Mouse (Mus musculus) MEL (cell line): Measurements from ENCODE around the gene Uba1. TPM values are rescaled to one million over a fixed set of nuclear protein-coding genes. Genes with fewer than 3 reads are reported as not detected.
A peak's percentile ranks its signal among the peaks of the same experiment; 100 is the strongest.

ENCODE experiments used
- DNase-seq: peaks from one replicate; pipeline ENCODE4 v3.0.0; 2011; ENCODE audit warnings: low read depth, low spot score
- H3K27ac ChIP-seq: 2 replicates; pipeline ENCODE4 v1.5.1; 2012; ENCODE audit warnings: low read depth, mild to moderate bottlenecking, control low read depth, low read length, moderate library complexity; ENCODE audit not compliant: control insufficient read depth
- H3K27me3 ChIP-seq, 2 experiments: fragments of 150-350 bp in 1 of 2; sonication (generic) in 1 of 2; 2 replicates each; pipeline ENCODE4 v1.6.1; 2012; ENCODE audit warnings: low read length in 2 of 2, mild to moderate bottlenecking in 2 of 2, improper control_type of control experiment in 1 of 2, moderate library complexity in 1 of 2; ENCODE audit not compliant: insufficient read depth in 2 of 2, control insufficient read depth in 1 of 2
- H3K36me3 ChIP-seq, 2 experiments: 2 replicates each; pipeline ENCODE4 v1.6.1; 2012 to 2014; ENCODE audit warnings: low read length in 2 of 2, improper control_type of control experiment in 1 of 2, inconsistent platforms in 1 of 2, mild to moderate bottlenecking in 1 of 2; ENCODE audit not compliant: insufficient read depth in 2 of 2, control insufficient read depth in 1 of 2
- H3K4me1 ChIP-seq, 2 experiments: fragments of 150-350 bp in 1 of 2; sonication (generic) in 1 of 2; 2 replicates each; pipeline ENCODE4 v1.6.1; 2012; ENCODE audit warnings: low read length in 2 of 2, improper control_type of control experiment in 1 of 2, mild to moderate bottlenecking in 1 of 2; ENCODE audit not compliant: insufficient read depth in 2 of 2, control insufficient read depth in 1 of 2
- H3K4me3 ChIP-seq, 2 experiments: fragments of 150-350 bp in 1 of 2; sonication (generic) in 1 of 2; 2 replicates each; pipeline ENCODE4 v1.5.1; 2012; ENCODE audit warnings: low read depth in 2 of 2, low read length in 2 of 2, mild to moderate bottlenecking in 2 of 2, moderate library complexity in 2 of 2, control low read depth in 1 of 2, improper control_type of control experiment in 1 of 2; ENCODE audit not compliant: control insufficient read depth in 1 of 2, insufficient read depth in 1 of 2
- H3K79me2 ChIP-seq: 2 replicates; pipeline ENCODE4 v1.6.1; 2012; ENCODE audit warnings: mild to moderate bottlenecking, low read length, moderate library complexity; ENCODE audit not compliant: control insufficient read depth, poor library complexity, insufficient read depth
- H3K9ac ChIP-seq: 2 replicates; pipeline ENCODE4 v1.6.1; 2012; ENCODE audit warnings: low read depth, mild to moderate bottlenecking, control low read depth, low read length, moderate library complexity; ENCODE audit not compliant: control insufficient read depth, poor library complexity, severe bottlenecking
- H3K9me3 ChIP-seq: fragments of 150-350 bp; sonication (generic); replicated peaks from 2 replicates; pipeline ENCODE4 v1.6.1; 2012; ENCODE audit warnings: mild to moderate bottlenecking, low read length, improper control_type of control experiment, moderate library complexity; ENCODE audit not compliant: insufficient read depth
- CHD1 ChIP-seq: IDR thresholded peaks from 2 replicates; pipeline ENCODE4 v1.6.1; 2012; ENCODE audit warnings: low read depth, mild to moderate bottlenecking, inconsistent platforms, low read length, improper control_type of control experiment
- CTCF ChIP-seq, 3 experiments: IDR thresholded peaks in 2 of 3; conservative IDR thresholded peaks in 1 of 3; 2 replicates each; pipeline ENCODE4 v1.5.1; 2011 to 2012; ENCODE audit warnings: low read length in 3 of 3, low read depth in 2 of 3, mild to moderate bottlenecking in 2 of 3, improper control_type of control experiment in 1 of 3, inconsistent platforms in 1 of 3, mixed read lengths in 1 of 3, moderate library complexity in 1 of 3; ENCODE audit not compliant: control insufficient read depth in 1 of 3, insufficient read depth in 1 of 3, poor library complexity in 1 of 3, severe bottlenecking in 1 of 3
- ELF1 ChIP-seq: IDR thresholded peaks from 2 replicates; pipeline ENCODE4 v1.6.1; 2014; ENCODE audit warnings: low read depth, mild to moderate bottlenecking, inconsistent platforms, low read length, improper control_type of control experiment, moderate library complexity
- EP300 ChIP-seq, 2 experiments: IDR thresholded peaks; 2 replicates each; pipeline ENCODE4 v1.6.1; 2011; ENCODE audit warnings: improper control_type of control experiment in 2 of 2, low read length in 2 of 2, low read depth in 1 of 2, mild to moderate bottlenecking in 1 of 2
- GATA1 ChIP-seq: IDR thresholded peaks from 2 replicates; pipeline ENCODE4 v1.6.1; 2011; ENCODE audit warnings: low read depth, low read length, improper control_type of control experiment
- HCFC1 ChIP-seq: IDR thresholded peaks from 2 replicates; pipeline ENCODE4 v1.6.1; 2012; ENCODE audit warnings: low read depth, mild to moderate bottlenecking, inconsistent platforms, low read length, improper control_type of control experiment, moderate library complexity
- KAT2A ChIP-seq: conservative IDR thresholded peaks from 2 replicates; pipeline ENCODE4 v1.6.1; 2012; ENCODE audit warnings: low read depth, low read length, improper control_type of control experiment, inconsistent platforms
- MAFK ChIP-seq: IDR thresholded peaks from 2 replicates; pipeline ENCODE4 v1.6.1; 2011; ENCODE audit warnings: low read depth, mild to moderate bottlenecking, low read length, improper control_type of control experiment, borderline replicate concordance
- MAZ ChIP-seq: IDR thresholded peaks from 2 replicates; pipeline ENCODE4 v1.6.1; 2012; ENCODE audit warnings: low read depth, mild to moderate bottlenecking, inconsistent platforms, low read length, improper control_type of control experiment
- MEF2A ChIP-seq: IDR thresholded peaks from 2 replicates; pipeline ENCODE4 v1.6.1; 2014; ENCODE audit warnings: low read depth, mild to moderate bottlenecking, inconsistent platforms, low read length, improper control_type of control experiment; ENCODE audit not compliant: poor library complexity, insufficient replicate concordance, severe bottlenecking; ENCODE audit errors: extremely low read depth
- MYC ChIP-seq: IDR thresholded peaks from 2 replicates; pipeline ENCODE4 v1.6.1; 2011; ENCODE audit warnings: low read depth, mild to moderate bottlenecking, low read length, improper control_type of control experiment, moderate library complexity
- NRF1 ChIP-seq: IDR thresholded peaks from 2 replicates; pipeline ENCODE4 v1.6.1; 2014; ENCODE audit warnings: low read depth, mild to moderate bottlenecking, inconsistent platforms, low read length, improper control_type of control experiment, moderate library complexity; ENCODE audit not compliant: poor library complexity, insufficient read depth, severe bottlenecking
- POLR2AphosphoS5 ChIP-seq: IDR thresholded peaks from 2 replicates; pipeline ENCODE4 v1.6.1; 2012; ENCODE audit warnings: low read depth, borderline replicate concordance, mild to moderate bottlenecking, inconsistent platforms, low read length, moderate library complexity, mixed read lengths
- RCOR1 ChIP-seq: IDR thresholded peaks from 2 replicates; pipeline ENCODE4 v1.6.1; 2012; ENCODE audit warnings: low read depth, mild to moderate bottlenecking, inconsistent platforms, low read length, improper control_type of control experiment
- SIN3A ChIP-seq: IDR thresholded peaks from 2 replicates; pipeline ENCODE4 v1.6.1; 2012; ENCODE audit warnings: low read length, improper control_type of control experiment, inconsistent platforms
- TAL1 ChIP-seq: IDR thresholded peaks from 2 replicates; pipeline ENCODE4 v1.6.1; 2012; ENCODE audit warnings: mild to moderate bottlenecking, inconsistent platforms, low read length, moderate library complexity, mixed read lengths
- TCF12 ChIP-seq: IDR thresholded peaks from 2 replicates; pipeline ENCODE4 v1.6.1; 2014; ENCODE audit warnings: low read depth, mild to moderate bottlenecking, inconsistent platforms, low read length, improper control_type of control experiment, moderate library complexity
- UBTF ChIP-seq: IDR thresholded peaks from 2 replicates; pipeline ENCODE4 v1.6.1; 2012; ENCODE audit warnings: low read depth, mild to moderate bottlenecking, inconsistent platforms, low read length, improper control_type of control experiment, moderate library complexity, borderline replicate concordance; ENCODE audit not compliant: insufficient read depth
- ZC3H11A ChIP-seq: IDR thresholded peaks from 2 replicates; pipeline ENCODE4 v1.6.1; 2012; ENCODE audit warnings: low read depth, mild to moderate bottlenecking, inconsistent platforms, low read length, improper control_type of control experiment
- ZKSCAN1 ChIP-seq: IDR thresholded peaks from 2 replicates; pipeline ENCODE4 v1.6.1; 2012; ENCODE audit warnings: low read depth, mild to moderate bottlenecking, inconsistent platforms, low read length, improper control_type of control experiment, moderate library complexity
- ZMIZ1 ChIP-seq: IDR thresholded peaks from 2 replicates; pipeline ENCODE4 v1.6.1; 2012; ENCODE audit warnings: low read depth, mild to moderate bottlenecking, inconsistent platforms, low read length, improper control_type of control experiment, moderate library complexity
- ZNF384 ChIP-seq: IDR thresholded peaks from 2 replicates; pipeline ENCODE4 v1.6.1; 2012; ENCODE audit warnings: low read depth, mild to moderate bottlenecking, inconsistent platforms, low read length, improper control_type of control experiment
- polyA plus RNA-seq, 2 experiments: library from polyadenylated mRNA; stranded (reverse) in 1 of 2; unstranded in 1 of 2; fragments of >175 nt in 1 of 2; fragments of >200 nt in 1 of 2; gene quantifications; 2 replicates each; pipeline versions ENCODE4 v1.2.1 to v1.2.4; 2012; ENCODE audit warnings: low replicate concordance in 2 of 2, low read depth in 1 of 2; ENCODE audit not compliant: insufficient read length in 2 of 2, insufficient read depth in 1 of 2, missing spikeins in 1 of 2
- total RNA-seq: library from RNA; depleted of rRNA; stranded (reverse); fragments of 300-350 nt; gene quantifications from 2 replicates; pipeline ENCODE4 v1.2.3, GENCODE M21; 2012

Uba1 gene
- total and polyA plus RNA-seq, 3 experiments, result 269 to 704 (median 530) TPM

DNA sequence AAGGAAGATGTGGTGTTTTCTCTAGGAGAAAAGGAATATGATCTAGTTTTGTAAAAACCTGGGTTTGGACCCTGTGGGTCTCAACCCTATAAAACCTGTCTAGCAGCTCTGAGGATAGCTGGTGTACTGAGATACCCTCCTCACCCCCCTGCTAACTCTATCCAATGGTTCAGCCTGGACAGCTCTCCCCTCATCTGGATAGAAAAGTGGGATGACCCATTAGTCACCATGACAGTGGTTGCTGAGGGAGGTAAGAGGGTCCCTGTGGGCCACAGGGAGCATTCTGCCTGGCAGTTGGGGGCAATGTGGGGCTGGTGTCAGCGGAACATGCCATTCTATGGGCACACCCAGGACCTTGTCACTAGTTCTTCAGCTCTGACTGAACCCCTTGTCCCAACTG is 34.5 kb downstream of the Uba1 start:
- Histone ChIP-seq H3K79me2 (peaks cover 27% of the 10 kb centered on the region), H3K27me3 (no peaks in the 10 kb centered on the region), H3K9me3 (no peaks in the 10 kb centered on the region), H3K4me1 (peaks cover 3 to 12% of the 10 kb centered on the region in 2 experiments; a peak in 3 of 4 replicates), H3K27ac (no peak overlapping the region), H3K9ac (no peak overlapping the region), H3K4me3 (no peak overlapping the region), H3K36me3 (peaks cover 13 to 19% of the 10 kb centered on the region in 2 experiments)
- no peak for DNase-seq
- no peak for TF ChIP-seq ZC3H11A
- no peak for TF ChIP-seq GATA1
- TF ChIP-seq MEF2A, result no peak
- no peak for TF ChIP-seq CHD1
- no peak for TF ChIP-seq TAL1
- TF ChIP-seq KAT2A, result no peak
- no peak for TF ChIP-seq EP300 (IDR thresholded peaks at IDR 0.05; ENCODE audit: low read depth in 1 of 2, low read length in 2 of 2)

GRCm38 (mm10) chrX:20695842-20696241 is 37.7 kb downstream of the Uba1 start:
- H3K4me1 ChIP-seq, result peaks cover 0 to 3% of the 10 kb centered on the region in 2 experiments; a peak in 2 of 4 replicates
- no peaks in the 10 kb centered on the region for H3K27me3 ChIP-seq
- H3K27ac ChIP-seq, result no peak overlapping the region
- DNase-seq, result no peak
- no peak overlapping the region for H3K9ac ChIP-seq
- no peak overlapping the region for H3K4me3 ChIP-seq
- no peaks in the 10 kb centered on the region for H3K9me3 ChIP-seq
- peaks cover 3% of the 10 kb centered on the region for H3K79me2 ChIP-seq
- H3K36me3 ChIP-seq, result peaks cover 6 to 18% of the 10 kb centered on the region in 2 experiments
- TF ChIP-seq SIN3A, result no peak
- TF ChIP-seq UBTF, result no peak
- no peak for TF ChIP-seq GATA1
- TF ChIP-seq ELF1, result no peak
- no peak for TF ChIP-seq ZMIZ1
- no peak for TF ChIP-seq ZKSCAN1

GRCm38 (mm10) chrX:20703741-20704290 is 45.7 kb downstream of the Uba1 start, which contains the start of gene Usp11:
Gene Usp11, plus strand, starts transcription at chrX:20703906.
- Histone ChIP-seq H3K9me3 (no peaks in the 10 kb centered on the region), H3K9ac (peak within 1 kb of the TSS; percentile 94), H3K79me2 (peaks cover 7% of the 10 kb centered on the region; the same call in 1 of the 2 replicates), H3K27ac (peak within 1 kb of the TSS; percentile 94), H3K4me1 (peaks cover 12 to 17% of the 10 kb centered on the region in 2 experiments), H3K27me3 (no peaks in the 10 kb centered on the region), H3K36me3 (peaks cover 0 to 24% of the 10 kb centered on the region in 2 experiments; a peak in 3 of 4 replicates), H3K4me3 (peak within 1 kb of the TSS; percentile 90 to 94)
- DNase-seq, result peak; percentile 84
- peak; percentile 85 for TF ChIP-seq HCFC1
- peak; percentile 55; the same call in 1 of the 2 replicates for TF ChIP-seq ZKSCAN1
- TF ChIP-seq ZNF384, result no peak
- TF ChIP-seq NRF1, result no peak
- no peak for TF ChIP-seq RCOR1
- no peak for TF ChIP-seq MAFK
- TF ChIP-seq CTCF (IDR thresholded peaks at IDR 0.05 in 2 of 3, conservative IDR thresholded peaks at IDR 0.05 in 1 of 3; ENCODE audit: control insufficient read depth in 1 of 3, insufficient read depth in 1 of 3, low read depth in 2 of 3, low read length in 3 of 3, poor library complexity in 1 of 3, severe bottlenecking in 1 of 3), result no peak
- no peak for TF ChIP-seq GATA1
- peak; percentile 93; the same call in 1 of the 2 replicates for TF ChIP-seq CHD1
- no peak for TF ChIP-seq MEF2A
- TF ChIP-seq POLR2AphosphoS5, result no peak
- no peak for TF ChIP-seq MYC
- peak; percentile 65 for TF ChIP-seq TCF12
- peak; percentile 68; the same call in 1 of the 2 replicates for TF ChIP-seq MAZ
